Mouse (Mus musculus): ENCODE measurements around the gene Sult4a1.

GRCm38 (mm10) chr15:84140109-84140508 lies 34.6 kb upstream of the Sult4a1 start:
- TF ChIP-seq CTCF (IDR thresholded peaks at IDR 0.05; ENCODE audit: borderline replicate concordance, insufficient read depth, low read depth, low read length) (no peak), POLR2A (IDR thresholded peaks at IDR 0.05; ENCODE audit: borderline replicate concordance, insufficient read depth, low read length) (no peak)

All from cerebellum, adult 2 months (tissue).